Mouse (Mus musculus) testis, postnatal 14 days (tissue): ENCODE measurements around the gene Lrch3.
"Not testable (repeated sequence)": the region's sequence is repeated elsewhere in the genome, so short reads cannot be mapped to it uniquely, and the experiment has no call there.

ENCODE experiments used
- DNase-seq: peaks from one replicate; pipeline ENCODE4 v3.0.0; 2021; ENCODE audit warnings: low spot score

Lrch3 gene

DNA sequence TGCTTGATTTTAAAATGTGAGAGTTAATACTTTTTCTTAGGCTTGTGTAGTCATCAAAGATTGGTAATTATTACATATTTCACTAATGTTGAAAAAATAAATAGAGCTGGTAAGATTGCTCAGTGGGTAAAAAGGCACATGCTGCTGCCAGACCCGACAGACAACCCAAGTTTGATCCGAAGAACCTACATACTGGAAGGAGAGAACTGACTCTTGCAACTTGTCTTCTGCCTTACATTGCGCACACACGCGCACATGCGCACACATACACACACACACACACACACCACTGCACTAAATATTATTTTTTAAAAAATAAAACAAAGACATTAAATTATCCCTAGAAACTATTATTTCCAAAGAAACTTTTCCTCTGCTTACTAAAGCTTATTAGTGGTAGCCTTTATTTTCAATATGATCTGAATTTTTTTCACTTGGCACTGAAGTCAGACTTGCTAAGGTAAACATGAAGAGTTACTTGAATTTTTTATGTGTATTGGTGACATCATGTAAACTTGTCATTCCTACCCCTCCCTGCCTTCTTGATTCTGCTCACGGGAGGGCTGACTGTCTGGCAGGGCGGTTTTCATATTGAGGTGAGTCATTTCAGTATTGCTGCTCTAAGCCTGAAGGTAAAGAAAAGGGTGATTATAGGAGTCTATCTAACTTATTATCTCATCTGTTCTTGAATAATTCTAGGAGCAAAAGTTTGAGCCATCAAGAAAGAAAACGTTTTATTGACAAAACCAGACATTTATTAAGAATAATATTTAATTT lies 1.6 kb downstream of the Lrch3 start:
- no peak for DNase-seq

DNA sequence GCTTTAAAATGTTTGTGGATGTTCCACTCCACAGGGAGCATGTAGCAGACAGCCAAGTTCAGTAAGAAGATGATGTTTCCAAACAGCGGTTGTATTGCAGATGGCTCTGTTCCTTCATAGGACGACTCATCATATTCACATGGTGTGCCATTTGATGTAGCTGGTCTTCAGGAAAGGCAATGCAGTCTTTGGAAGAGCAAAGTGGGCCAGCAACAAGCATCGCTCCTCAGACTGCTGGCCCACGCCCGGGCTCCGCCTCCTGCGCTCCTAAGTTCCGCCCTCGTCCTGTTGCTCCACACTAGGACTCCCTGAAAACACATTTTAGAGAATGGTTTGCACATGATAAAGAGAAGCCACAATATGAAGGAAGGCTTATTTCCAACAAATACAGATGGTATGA lies 12.7 kb downstream of the Lrch3 start:
- DNase-seq, result not testable (repeated sequence)

DNA sequence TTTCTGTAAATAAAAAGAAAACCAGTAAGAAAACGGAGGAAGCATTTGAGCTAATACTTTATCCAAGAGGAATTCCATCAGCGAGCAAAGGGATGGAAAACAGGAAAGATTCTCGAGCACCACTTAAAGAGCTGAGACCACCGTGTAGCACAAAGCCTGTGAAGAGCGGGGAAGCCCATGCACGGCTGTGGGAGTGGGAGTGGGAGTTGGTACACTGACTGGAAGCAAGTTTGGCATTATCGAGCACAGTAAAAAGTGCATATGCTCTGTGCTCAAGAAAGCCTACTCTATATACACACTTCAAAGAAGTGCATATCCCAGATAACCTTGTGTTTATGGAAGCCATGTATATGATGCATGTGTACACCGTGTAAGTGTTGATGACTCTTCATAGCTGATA lies 13.1 kb downstream of the Lrch3 start:
- no peak for DNase-seq

DNA sequence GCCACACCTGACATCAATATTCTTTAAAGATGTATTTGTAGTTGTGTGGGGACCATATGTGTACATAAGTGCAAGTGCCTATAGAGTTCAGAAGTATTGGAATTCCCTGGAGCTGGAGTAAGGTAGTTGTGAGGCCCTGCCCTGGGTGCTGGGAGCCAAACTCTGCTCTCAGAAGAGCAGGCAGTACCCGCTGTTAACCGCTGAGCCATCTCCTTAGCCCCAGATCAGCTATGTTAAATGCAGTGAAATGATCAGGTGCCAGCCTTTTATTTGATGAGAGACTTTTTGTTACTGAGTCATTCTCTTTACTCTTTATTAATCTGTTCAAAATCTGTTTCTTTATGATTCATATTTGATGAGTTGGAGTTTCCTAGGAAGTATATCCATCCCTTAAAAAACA lies 16.0 kb downstream of the Lrch3 start:
- no peak for DNase-seq

DNA sequence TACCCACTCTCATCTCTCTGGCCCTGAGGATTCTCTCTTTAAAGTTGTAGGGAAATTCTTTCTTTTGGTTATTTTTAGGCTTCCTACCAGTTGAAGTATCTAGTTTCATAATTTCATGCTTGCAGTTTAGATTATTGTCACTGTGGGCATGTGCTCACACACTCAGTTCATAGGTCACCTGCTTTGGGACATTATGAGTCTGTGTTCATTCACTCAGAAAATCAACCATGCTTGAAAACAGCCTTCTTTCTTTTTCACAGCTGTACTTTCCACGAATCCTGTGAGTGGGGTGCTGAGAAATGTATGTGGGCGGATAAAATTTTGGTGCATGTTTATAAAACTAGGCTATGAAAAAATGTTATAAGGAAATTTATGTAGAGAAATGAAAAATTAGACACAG lies 20.6 kb downstream of the Lrch3 start:
- DNase-seq, result no peak

DNA sequence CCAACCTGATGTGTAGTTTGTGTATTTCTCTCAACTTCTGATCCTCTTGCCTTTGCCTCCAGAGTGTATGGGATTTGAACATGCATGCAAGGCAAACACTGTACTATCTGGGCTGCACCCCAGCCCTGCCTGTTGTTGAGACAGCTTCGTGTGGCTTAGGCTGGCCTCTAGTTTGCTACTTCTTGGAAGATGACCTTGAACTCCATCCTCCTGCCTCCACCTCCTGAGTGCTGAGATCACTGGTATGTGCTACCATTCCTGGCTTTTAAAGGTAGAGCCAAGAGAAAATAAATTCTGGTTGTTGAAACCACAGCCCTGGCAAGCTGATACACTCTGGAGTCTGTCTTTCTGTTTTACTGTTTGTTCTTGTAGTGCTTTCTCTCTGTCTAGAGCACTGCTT lies 21.2 kb downstream of the Lrch3 start:
- DNase-seq, result no peak

DNA sequence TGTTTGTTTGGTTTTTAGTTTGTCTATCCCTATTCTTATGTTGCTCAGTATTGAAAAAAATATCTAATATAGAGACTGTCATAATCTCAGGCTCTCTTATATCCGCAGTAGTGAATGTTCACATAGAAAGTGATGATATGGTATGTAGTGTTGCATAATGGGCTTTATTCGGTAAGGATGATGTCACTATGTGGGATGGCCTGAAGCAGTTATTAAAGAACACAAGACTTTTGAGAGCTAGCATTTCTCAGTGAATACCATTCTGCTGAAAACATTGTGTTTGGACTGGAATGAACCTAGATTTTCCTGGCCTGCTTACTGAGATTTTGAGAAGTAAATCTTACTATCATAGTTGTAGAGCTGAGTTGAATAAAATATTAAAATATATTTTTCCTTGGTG lies 23.5 kb downstream of the Lrch3 start:
- DNase-seq, result no peak

DNA sequence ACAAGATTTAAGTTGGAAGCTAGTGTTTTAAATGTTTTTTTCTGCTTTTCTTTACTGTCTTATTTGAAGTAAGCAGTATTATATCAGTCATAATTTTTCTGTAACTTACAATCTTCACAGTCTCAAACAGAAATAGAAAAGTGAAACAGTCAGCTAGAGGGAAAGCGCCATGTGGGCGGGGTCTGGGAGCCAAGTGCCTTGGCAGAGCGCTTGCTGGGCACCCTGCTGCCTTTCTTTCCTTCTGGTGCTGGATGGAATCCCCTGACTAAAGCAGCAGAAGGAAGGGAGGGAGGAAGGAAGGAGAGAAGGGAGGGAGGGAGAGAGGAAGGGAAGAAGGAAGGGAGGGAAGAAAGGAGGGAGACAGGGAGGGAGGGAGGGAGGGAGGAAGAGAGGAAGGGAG lies 25.4 kb downstream of the Lrch3 start:
- not testable (repeated sequence) for DNase-seq

DNA sequence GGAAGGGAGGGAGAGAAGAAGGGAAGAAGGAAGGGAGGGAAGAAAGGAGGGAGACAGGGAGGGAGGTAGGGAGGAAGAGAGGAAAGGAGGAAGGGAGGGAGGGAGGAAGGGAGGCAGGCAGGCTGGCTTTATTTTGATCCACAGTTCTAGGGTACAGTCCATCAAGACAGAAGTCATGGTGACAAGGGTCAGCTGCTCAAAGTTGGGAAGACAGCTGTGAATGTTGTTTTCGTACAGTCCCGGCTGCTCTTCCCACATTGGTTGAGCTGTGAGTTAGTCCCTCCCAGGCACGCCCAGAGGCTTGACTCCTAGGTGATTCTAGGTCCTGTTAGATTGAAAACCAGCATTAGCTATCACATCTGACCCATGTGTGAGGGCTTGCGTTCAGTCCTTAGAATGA lies 25.8 kb downstream of the Lrch3 start:
- not testable (repeated sequence) for DNase-seq

DNA sequence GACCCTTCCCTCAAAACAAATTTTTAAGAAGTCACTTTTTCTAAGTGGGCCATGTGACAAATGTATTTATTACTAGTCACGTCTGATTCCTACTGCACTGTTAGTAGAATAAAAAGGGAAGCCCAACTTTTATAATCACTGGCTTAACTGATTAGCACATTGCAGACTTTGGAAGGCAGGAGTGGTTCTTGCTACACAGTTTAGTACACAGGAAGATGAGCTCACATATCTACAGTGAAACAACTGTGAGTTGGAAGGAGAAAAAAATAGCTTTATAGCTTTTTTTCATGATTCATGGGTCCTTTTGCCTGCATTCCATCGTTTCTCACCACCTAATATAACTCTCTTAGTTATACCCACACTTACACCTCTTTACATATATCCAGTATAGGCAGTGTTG lies 27.3 kb downstream of the Lrch3 start:
- DNase-seq, result not testable (repeated sequence)

DNA sequence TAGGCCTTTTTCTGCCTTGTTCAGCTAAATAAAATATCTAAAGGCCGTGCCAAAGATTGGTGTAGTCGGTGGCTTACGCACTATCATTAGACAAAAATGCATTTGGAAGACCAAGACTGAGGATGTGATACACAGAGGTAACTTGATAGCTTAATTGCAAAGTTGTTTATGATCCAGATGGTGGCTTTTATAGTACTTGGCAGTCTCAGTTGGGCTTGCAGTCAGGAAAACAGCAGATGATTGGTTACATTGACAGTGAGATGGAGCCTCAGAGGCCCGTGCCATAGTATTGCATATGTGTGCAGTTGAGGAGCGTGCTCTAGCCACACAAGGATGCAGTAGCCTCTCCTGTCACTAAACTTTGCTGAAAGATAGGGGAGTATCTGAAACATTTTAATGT lies 28.8 kb downstream of the Lrch3 start:
- DNase-seq, result no peak

DNA sequence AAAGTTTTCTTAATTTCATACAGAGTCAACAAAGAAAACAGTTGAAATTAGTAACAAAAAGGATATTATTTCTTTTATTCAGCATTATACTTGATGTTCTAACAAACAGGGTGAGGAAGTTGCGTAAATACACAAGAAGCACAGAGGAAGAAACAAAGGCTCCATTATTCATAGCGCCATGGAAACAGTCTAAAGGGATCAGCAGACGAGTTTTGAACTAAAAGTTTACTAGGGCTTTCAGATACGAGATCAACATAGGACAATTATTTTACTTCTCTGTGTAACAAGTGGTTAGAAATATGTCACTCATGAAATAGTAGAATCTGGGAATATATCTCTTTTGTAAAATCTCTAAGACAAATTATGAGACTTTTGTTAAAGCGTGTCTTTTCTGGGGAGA lies 31.5 kb downstream of the Lrch3 start:
- DNase-seq, result no peak

DNA sequence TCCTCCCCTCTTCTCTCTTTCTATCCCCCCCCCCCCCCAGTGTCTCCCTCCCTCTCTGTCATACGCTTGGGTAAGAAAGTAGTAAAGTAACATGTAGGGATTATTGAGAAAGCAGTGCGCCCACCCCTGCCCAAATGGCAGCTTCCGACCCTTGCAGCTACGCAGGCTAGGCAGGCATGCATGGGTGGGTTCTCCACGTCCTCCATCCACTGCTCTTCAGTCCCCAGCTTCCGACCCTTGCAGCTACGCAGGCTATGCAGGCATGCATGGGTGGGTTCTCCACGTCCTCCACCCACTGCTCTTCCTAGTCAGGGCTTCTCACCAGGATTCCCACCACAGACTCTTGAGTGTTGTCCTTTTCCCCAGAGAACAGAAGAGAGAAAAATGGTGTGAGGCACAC lies 34.1 kb downstream of the Lrch3 start:
- no peak for DNase-seq

DNA sequence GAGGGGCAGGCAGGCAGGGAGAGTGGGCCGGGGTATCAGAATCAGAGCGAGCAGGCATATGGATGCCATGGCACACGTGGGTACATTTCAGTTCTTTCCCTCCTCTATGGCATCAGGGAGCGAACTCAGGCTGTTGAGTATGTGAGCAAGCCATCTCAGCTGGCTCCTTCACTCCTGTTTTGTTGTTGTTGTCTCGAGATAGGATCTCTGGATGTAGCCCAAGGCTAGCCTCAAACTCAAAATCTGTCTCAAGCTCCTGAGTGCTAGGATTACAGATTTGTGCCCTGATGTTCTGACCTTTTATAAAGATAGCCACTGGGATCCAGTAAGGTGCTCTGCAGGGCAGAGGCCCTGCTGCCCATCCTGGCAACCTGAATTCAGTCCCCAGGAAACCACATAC lies 34.8 kb downstream of the Lrch3 start:
- no peak for DNase-seq

DNA sequence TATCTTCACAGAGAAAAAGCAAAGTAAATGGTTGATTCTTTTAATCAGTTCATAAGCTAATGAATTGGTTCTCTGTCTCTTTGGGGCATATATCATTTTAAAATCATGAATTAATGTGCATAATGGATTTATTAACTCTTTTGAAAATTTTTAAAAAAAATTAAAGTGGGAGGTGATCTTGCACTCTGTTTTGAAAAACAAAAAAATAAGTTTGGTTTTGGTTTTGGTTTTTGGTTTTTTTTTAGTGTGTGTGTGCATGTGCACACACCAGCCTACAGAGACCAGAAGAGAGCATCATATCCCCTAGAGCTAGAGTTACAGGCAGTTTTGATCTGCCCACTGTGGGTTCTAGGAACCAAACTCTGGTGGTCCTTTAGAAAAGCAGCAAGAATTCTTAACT lies 35.4 kb downstream of the Lrch3 start:
- DNase-seq, result no peak

DNA sequence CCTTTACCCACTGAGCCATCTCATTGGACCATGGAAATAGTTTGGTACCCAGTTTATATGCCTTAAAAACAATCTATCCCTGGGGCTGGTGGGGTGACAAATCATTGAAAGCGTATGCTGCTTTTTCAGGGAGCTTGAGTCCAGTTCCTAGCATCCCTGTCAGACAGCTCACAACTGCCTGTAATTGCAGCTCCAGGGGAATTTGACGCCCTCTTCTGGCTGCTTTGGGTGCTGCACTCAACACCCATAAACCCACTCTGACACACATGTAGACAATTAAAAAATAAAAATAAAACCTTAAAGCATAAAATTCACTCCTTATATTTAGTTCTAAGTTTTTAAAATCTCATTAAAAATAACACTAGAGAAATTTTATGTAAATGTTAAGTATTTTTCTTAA lies 37.2 kb downstream of the Lrch3 start:
- DNase-seq, result no peak

DNA sequence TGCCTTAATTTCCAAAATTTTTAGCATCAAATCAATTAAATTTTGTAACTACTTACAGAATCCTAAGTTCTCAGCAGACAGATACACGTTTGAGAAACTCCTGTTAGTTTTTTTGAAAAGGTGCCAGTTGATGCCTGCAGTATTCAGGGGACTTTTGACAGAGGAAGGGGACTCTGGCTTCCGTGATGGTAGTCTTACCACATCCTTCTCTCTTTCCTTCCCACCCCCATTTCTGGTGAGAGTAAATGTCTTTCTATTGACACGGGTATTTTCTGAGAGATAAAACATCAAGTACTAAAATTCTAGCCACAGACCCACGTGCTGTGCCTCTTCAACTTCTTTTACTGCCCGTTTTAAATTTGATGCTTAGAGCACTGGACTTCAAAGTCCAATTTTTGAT lies 39.9 kb downstream of the Lrch3 start:
- no peak for DNase-seq

DNA sequence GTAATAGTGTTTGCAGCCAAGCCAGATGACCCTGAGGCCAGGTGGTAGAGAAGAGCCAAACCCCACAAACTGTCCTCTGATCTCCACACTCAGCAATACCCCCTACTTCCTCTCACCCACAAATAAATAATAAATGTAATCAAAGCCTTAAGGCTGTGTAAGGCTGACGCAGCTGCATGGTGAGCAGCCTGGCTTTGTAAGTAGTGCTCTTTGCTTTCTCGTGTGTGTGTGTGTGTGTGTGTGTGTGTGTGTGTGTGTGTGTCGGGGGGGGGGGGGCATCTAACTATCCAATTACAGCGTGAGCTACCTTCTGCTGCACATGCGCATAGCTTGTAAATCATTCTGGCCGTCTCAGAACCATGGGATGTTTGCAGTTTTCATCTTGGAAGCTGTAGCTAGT lies 40.4 kb downstream of the Lrch3 start:
- DNase-seq, result no peak

DNA sequence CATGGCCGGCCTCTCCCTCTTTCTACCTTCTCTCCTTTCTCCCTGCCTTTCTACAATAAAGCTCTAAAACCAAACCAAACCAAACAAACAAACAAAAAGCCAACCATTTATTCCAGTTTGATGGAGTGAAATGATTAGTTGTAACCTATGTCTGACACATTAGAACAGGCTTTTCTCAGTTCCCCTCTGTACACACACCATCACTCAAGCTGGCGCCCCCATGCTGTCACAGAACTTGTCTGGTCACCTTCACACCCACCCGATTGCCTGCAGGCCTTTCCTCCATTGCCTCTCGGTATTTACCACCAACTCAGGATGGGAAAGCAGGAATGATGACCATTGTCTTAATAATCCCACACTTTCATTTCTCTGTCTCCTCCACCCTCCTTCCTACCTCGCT lies 43.0 kb downstream of the Lrch3 start:
- DNase-seq, result no peak

DNA sequence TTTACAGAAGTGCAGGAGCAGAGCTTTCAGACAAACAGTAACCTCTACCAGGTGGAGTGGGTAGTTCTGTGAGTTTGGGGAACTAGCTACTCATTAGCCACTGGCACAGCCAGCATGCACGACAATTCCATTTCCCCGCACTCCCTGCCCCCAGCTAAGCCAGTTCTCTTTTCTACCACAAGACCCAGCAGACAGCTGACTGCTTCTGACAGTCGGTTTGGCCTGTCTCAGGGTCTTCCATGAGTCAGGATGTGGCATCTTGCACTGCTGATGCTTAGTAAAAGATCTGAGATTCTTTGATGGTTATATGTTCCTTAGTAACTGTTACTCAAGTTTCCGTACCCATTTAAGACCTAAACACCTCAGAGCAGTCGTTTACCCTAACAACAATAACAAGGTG lies 58.6 kb downstream of the Lrch3 start:
- no peak for DNase-seq

DNA sequence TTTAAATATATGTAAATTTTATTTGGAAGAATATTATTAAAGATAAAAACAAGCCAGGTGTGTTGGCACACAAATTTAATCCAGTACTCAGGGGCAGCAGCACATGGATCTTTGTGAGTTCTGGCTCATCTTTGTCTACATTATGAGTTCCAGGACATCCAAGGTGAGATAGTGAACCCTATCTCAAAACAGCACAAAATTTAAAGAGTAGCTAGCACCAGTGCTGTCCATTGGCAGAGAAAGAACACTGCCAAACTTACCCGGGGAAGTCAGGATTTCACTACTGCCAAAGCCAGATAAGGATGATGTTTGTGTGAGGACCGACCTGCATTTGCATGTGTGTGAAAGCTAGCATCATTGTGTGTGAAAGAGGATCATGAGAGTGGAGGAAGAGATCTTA lies 59.1 kb downstream of the Lrch3 start:
- no peak for DNase-seq

DNA sequence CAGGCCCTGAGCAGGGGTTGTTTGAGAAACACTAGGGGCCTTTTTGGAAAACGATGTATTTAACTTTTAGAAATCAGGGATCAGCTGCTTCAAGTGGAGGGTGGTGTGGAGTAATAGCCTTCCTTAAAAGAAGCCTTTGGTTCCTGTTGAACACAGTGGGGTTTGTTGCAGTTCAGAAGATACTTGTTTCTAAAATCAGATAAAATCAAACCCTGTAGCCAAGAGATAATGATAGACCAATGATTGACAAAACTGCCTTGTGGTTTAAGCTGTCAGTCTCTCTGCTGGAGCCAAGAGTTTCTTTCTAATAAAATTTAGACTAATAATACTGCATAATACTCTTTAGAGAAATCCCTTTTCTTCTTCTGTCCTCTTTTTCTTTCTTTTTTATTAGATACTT lies 66.3 kb downstream of the Lrch3 start:
- no peak for DNase-seq

DNA sequence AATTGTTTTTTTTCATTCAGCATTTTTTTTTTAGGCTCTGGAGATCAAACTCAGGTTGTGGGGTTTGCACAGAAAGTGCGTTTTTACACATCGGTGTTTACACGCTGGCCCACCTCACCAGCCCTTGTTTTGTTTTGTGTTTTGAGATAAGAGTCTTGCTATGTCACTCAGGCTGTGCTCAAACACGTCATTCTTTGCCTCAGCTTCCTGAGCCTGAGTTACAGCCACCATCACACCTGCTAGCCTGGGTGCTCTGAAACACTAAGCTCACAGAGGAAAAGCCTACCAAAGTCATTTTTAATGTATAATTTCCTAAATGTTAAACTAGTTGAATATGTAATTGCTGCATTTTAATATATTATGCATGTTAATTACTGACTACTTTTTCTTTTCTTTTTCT lies 67.5 kb downstream of the Lrch3 start:
- no peak for DNase-seq

DNA sequence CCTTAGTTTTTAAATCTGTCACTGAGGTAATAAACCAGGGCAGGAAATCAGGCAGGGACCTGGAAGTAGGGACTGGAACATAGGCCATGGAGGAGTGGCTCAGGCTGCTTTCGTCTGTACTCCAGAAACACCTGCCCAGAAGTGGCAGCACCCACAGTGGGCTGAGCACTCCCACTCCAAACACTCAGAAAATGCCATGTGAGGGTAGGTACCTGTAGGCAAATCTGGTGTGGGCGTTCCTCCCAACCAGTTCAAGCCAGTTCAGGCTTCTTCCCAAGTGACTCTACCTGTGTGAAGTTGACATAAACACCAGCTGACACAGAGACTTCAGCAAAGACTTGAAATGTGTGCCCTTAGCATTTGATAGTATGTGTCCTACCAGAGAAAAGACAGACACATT lies 70.7 kb downstream of the Lrch3 start:
- DNase-seq, result no peak

DNA sequence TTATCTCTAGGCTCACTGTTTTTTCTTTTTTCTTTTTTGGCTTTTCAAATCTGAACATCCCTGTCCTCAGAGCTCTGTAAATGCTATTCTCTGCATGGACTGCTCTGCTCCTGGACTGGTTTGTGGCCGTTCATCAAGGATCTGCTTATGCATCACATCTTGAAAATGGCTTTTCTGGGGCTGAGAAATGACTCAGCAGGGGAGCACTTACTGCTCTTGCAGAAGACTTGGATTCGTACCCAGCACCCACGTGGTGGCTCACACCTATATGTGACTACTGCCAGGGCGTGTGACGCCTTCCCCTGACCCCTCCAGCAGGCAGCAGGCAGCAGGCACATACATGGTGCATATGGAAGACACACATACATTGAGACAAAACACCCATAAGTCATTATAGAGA lies 78.3 kb downstream of the Lrch3 start:
- no peak for DNase-seq
